Mouse (Mus musculus): ENCODE results near the gene Lin37. TPM values are rescaled to one million over a fixed set of nuclear protein-coding genes. Genes with fewer than 3 reads are reported as not detected.

Lin37 gene
- total RNA-seq, 1 experiment from 2014 or later, result 41.4 TPM

DNA sequence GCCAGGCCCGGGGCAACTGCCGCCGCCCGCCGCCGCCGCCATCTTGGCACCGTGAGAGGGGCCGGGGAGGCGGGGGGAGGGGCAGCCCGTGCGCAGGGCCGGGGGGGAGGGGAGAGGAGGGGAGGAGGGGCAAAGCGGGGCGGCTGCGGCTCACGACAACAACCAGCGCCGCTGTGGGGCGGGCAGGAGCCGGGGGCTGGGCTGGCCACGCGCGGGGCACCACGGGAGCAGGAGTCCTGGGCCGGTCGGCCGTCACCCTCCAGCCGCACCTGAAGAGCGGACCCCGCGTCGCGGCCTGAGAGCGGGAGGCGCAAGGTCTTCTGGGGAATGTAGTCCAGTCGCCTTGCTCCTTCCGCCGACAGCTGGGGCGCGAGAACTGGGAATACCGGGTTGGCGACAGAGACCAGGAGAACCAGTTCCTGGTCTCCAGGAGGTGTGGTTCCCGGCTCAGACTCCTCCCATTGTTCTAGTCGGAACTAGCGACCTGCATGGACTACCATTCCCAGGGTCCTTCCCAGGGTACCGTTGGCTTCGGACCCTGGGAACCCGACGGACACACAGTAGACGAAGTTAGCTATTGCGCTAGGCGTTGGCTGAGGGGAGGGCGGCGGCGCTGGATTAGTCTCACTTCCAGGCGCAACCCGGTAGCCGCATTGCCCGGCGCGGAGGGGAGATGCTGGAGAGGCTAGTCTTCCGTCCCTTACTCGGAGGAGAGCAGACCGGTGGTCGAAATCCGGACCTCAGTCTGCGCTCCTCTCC is 29.2 kb upstream of the Lin37 start, which contains the start of gene Kmt2b:
Gene Kmt2b, minus strand, starts transcription at position 51 of the 759 bp plus-strand sequence.
- ATAC-seq (ENCODE audit: extremely low read depth, insufficient number of reproducible peaks, low FRiP score, poor library complexity, severe bottlenecking), result peak; percentile 85

DNA sequence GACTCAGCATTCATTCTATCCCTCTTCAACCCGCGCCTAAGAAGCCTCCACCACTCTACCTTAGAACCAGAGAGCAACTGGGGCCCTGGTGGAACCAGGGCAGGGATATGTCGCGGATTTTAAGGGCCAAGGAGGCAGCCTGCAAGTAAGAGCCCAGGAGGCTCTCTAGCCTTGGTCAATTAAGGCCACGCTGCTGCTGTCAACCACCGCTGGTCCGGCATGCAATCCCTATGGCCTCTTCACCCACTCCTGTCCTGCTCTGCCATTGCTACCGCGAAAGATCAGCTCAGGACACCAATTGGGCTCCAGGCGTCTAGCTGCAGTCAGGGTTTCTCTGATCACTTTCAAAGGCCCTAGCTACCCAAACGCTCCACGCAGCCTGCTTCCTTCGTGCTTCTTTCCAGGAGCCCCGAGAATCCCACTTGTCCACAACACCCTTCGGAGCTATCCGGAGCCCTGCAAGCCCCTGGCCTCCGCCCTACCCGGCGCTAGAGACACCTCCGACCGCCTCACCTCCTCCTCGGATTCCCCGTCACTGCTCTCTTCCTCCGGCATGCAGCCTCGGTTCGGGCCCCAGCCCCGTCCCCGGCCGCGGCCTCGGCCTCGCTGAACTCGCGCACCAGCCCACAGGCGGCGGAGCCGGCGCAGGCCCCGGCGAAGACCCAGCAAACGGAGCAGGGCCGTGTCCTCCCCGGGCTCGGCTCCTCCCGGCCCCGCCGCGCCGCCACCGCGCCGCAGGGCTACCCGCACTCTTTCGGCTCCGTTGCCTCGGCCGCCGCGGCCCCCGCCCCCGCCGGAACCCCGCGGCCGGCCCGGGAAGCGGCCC is 28.4 kb upstream of the Lin37 start:
- ATAC-seq (ENCODE audit: extremely low read depth, insufficient number of reproducible peaks, low FRiP score, poor library complexity, severe bottlenecking), result no peak

DNA sequence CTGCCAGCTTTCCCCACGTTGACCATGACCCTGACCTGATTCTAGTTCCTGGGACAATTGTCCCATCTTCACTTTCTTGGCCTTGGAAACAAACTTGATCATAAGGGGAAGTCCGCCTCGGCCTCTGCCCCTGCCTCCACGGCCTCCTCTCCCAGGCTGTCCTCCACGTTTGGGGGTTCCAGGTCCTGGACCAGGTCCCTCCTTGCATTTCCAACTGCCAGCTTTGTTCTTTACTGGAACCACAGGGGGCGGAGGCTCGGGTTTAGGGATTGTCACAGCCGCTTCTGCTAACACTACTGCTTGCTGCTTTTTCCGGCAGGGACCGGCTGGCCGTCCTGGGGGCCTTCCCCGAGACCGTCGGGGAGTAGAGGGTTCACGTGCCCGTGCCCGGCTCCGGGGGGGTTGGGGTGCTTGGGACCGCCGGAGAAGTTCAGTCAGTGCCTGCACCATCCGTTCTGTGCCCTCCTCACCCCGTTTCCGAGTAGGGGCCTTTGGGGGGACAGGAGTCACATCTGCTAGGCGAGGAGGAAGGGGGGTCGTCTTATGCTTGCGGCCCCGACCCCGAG is 26.9 kb upstream of the Lin37 start:
- ATAC-seq (ENCODE audit: extremely low read depth, insufficient number of reproducible peaks, low FRiP score, poor library complexity, severe bottlenecking), result no peak

DNA sequence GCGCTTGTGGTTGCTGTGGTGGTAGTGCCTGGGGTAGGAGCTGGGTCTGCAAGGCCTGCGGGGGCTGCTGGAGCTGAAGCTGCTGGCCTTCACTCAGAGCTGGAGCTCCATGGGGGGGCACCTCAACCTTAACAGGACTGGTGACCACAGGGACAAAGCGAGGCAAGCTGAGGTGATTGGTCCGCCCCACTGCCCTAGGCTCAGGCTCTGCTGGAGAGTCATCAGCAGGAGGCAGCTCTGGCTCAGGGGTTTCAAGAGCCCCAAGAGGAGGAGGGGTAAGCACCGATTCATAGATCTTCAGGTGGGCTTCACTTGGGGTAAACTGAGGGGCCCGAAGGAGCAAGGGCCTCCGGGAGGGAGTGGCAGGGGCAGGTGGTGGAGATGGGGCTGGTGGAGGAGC is 25.5 kb upstream of the Lin37 start:
- no peak for ATAC-seq (ENCODE audit: extremely low read depth, insufficient number of reproducible peaks, low FRiP score, poor library complexity, severe bottlenecking)

DNA sequence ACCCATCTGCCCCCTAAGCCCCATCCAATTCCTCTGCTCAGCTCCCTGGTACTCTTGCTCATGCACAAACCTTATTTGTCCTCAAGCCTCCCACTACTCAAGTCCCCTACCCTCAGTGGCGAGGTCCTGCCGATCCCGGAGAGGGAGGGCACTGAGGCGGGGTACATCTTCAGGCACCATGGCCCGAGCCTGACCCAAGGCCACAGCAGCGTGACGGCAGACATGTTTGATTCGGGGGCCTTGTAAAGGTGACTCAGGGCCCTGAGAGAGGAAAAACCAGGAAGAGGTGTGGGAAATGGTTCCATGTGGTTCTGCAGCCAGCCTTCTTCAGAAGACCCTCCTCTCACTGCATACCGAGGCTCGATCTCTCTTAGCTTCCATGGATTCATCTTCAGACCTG is 24.7 kb upstream of the Lin37 start:
- ATAC-seq (ENCODE audit: extremely low read depth, insufficient number of reproducible peaks, low FRiP score, poor library complexity, severe bottlenecking), result no peak

DNA sequence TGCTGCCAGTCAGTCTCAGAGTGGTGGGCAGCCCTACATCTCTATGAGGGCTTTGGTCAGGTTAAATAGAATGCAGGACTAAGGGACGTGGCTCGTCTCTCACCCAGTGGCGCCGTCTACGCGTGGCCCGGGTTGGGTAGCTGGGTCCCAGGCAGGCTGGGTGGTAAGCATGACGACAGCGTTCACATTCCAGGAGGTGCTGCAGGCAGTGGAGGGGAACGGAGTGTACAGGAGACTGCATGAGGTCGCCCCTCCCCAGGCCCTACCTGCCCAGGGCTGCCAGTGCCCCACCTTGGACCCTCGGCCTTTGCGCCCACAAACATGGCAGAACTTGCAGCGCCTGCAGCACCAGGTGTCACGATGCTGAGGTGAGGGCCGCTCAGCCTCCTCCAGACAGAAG is 21.9 kb upstream of the Lin37 start:
- no peak for ATAC-seq (ENCODE audit: extremely low read depth, insufficient number of reproducible peaks, low FRiP score, poor library complexity, severe bottlenecking)

DNA sequence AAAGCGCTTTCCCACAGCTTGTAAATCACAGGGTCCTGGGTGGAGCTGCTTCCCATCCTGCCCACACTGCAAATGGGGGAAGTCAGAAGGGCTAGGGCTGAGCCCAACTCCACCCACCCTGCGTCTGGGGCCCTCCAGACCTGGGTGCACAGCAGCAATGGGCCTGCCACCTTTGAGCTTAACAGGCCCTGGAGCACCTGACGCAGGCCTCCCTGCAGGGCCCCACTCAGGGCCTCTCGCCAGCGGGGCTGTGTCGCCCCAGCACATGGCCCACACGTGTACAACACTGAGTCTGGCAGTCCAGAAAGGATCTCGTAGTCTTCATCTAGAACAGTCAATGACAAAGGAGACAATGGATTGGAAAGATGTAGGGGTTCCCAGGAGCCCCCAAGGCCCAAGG is 20.3 kb upstream of the Lin37 start:
- ATAC-seq (ENCODE audit: extremely low read depth, insufficient number of reproducible peaks, low FRiP score, poor library complexity, severe bottlenecking), result no peak

DNA sequence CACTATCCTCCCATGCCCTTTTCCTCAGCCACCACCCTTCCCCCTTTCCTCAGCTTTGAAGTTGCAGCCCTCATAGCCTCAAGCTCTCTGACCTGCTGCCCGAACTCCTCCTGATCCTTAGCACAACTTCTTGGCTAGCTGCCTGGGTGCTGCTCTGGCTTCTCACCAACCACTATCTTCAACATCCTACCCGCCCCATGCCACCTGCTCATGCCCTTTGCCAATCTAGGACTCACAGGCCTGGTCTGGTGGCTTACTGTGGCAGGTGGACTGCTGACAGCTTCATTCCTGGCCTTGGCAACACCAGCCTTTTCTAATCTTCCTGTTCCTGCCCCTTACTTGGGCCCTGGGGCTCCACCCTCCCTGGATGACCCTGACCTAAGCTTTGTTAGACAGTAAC is 13.3 kb upstream of the Lin37 start:
- no peak for ATAC-seq (ENCODE audit: extremely low read depth, insufficient number of reproducible peaks, low FRiP score, poor library complexity, severe bottlenecking)

DNA sequence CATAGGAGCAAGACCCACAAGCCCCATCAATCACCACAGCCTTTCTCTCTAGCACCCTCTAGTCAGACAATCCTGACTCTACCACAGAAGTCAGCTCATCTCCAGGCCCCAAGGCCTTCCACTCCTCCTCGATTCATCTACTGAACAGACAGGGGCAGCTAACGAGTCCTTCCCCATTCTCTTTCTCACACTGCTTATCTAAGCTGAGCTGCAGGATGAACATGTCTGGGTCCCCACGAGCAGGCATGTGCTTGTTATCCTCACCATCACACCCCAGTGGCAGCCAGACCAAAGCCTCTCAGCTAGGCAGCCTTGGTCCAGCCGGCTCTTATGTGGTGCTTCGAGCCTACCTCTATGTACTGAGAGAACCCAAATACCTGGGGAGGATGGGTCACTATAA is 12.8 kb upstream of the Lin37 start:
- ATAC-seq (ENCODE audit: extremely low read depth, insufficient number of reproducible peaks, low FRiP score, poor library complexity, severe bottlenecking), result no peak

DNA sequence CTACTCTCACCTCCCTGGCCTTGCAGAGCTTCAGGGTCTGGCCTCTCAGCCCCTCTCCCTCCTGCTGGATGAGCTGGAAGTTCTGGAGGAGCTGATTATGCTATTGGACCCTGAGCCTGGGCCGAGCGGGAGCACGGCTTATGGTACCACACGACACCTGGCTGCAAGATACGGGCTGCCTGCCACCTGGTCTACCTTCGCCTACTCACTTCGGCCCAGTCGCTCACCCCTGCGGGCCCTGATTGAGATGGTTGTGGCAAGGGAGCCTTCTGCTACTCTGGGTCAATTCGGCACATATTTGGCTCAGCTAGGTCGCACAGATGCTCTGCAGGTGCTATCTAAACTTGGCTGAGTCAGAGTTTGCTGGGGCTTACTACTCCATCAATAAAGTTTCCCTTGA is 7.9 kb upstream of the Lin37 start:
- no peak for ATAC-seq (ENCODE audit: extremely low read depth, insufficient number of reproducible peaks, low FRiP score, poor library complexity, severe bottlenecking)

DNA sequence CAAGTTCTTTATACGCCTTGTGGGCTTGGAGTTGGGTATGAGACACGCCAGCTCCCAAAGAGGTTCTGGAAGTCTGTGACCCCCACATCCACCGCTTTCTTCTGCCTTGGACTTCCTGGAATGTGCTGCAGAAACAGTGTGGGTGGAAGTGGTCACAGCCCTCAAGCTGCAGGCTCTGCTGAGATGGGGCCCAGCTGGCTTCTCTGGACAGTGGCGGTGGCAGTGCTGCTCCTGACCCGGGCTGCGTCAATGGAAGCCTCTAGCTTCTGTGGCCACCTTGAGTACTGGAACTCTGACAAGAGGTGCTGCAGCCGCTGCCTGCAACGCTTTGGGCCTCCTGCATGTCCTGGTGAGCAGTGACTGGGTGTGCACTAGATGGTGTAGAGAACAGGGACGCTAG is 6.4 kb upstream of the Lin37 start:
- ATAC-seq (ENCODE audit: extremely low read depth, insufficient number of reproducible peaks, low FRiP score, poor library complexity, severe bottlenecking), result no peak

DNA sequence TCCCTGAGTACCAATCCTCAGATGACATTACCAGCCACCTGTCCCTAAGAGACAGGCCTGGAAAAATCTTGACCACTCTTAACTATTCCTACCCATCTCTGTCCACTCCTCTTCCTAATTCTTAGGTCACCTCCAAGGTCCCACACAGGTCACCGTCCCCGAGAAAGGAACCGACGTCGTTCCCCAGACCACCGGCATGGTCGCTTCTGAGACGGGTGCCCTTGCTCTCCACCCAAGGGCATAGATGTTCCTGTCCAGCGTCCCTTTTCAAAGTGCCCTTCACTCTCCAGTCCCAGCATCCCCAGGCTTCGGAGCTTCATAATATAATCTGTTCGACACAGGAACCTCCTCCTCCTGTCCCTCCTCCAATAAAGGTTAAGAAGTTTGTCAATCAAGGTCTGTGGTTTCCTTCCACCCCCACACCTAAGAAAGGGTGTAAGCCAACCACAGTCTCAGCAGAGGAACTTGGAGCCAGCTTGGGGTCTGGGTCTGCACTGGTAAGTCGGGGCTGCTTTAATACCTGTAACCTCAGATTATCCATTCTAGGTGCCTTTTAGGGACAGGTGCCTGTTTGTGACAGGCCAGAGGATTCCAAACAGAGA is 5.4 kb upstream of the Lin37 start, which contains the start of gene Igflr1:
Gene Igflr1, plus strand, starts transcription at position 458 of the 602 bp plus-strand sequence.
- no peak for ATAC-seq (ENCODE audit: extremely low read depth, insufficient number of reproducible peaks, low FRiP score, poor library complexity, severe bottlenecking)

DNA sequence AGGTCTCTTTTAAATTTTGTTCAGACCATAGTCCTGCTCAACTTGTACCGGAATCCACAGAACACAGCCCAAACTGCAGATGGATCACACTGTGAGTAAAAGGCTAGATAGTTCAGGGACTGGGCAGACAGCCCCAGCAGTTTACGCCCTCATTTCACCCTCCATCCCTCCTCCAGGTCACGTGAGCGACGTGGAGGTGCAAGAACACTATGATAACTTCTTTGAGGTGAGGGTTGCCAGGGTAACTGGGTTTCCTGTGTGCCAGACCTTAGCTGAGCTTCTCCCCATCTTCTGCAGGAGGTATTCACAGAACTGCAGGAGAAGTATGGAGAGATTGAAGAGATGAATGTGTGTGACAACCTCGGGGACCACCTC is 4.3 kb upstream of the Lin37 start:
- ATAC-seq (ENCODE audit: extremely low read depth, insufficient number of reproducible peaks, low FRiP score, poor library complexity, severe bottlenecking), result no peak

DNA sequence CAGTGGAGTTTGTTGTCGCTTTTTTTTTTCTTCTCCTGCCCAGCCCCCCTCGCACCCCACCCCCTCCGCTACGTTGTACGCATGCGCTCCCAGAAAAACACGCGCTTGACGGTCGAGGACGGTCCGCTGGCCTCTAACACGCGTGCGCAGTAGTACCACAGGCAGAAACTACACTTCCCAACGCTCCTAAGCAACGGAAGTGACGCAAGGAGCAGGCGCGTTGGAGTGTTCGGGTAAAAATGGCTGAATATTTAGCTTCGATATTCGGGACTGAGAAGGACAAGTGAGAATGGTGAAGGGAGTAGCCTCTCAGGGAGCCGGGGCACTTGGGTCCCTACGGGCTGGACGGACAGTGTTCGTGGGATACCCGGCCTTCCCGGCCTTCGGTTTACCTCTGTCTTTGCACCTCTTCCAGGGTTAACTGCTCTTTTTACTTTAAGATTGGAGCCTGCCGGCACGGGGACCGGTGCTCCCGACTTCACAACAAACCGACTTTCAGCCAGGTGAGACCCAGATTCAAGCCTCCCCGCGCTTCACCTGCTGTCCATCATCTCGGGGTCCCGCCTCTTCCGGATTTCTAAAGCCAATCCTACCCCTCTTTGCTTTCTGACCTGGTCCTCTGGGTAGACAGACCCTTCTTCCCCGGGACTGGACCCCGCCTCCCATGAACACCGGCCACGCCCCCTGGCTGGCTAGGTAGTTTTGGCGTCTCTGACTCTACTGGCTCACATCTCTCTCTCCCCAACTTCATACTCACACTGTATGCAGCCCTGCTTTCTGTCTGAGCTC is 3.7 kb upstream of the Lin37 start, which contains the start of the genes U2af1l4, Gm49396 and Psenen:
Gene U2af1l4, plus strand, starts transcription at position 185 of the 789 bp plus-strand sequence.
Gene Gm49396, plus strand, starts transcription at position 228 of the 789 bp plus-strand sequence.
Gene Psenen, minus strand, starts transcription at position 511 of the 789 bp plus-strand sequence.
- peak; percentile 73 for ATAC-seq (ENCODE audit: extremely low read depth, insufficient number of reproducible peaks, low FRiP score, poor library complexity, severe bottlenecking)

DNA sequence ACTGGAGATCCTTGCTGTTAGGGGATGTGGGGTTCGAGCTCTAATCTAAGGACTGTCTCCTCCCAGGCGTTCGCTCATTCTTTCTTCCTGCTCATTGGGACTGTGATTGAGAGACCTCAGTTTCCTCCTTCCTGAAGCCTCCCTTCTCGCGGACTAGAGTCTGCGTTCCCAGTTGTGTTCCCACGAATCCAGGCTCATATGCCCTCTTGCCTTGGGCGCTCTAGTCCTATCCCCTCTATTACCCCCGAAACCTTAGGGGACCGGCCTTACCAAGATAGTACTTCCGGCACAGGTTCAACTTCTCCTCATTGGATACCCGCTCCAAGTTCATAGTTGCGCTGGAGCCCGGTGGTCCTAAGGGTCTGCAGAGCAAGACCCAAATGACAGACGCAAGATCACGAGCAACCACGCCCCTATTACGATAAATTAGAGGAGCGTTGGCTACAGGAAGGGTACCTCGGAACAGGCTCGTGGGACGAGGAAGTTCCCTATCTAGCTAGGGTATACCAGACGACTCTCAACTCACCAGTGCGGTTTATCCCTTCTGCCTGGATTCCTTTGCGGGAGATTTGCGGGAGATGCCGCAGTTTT is 3.0 kb upstream of the Lin37 start:
- peak; percentile 2; the same call in 1 of the 2 replicates for ATAC-seq (ENCODE audit: extremely low read depth, insufficient number of reproducible peaks, low FRiP score, poor library complexity, severe bottlenecking)

DNA sequence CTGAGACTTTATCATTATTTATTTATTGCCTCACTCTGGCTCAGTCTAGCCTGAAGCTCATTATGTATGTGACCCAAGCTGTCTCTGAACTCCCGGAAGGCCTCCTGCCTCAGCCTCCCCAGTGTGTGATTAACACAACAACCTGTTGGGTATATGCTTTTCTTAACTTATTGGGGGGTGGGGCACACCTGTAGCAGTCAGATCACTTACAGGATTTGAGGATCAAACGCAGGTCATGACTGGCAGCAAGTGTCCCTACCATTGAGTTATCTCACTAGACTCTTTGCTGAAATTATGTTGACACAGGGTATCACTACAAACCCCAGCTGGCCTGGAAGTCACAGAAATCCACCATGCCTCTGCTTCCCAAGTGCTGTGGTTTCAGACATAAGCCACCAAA is 658 bp upstream of the Lin37 start:
- no peak for ATAC-seq (ENCODE audit: extremely low read depth, insufficient number of reproducible peaks, low FRiP score, poor library complexity, severe bottlenecking)

DNA sequence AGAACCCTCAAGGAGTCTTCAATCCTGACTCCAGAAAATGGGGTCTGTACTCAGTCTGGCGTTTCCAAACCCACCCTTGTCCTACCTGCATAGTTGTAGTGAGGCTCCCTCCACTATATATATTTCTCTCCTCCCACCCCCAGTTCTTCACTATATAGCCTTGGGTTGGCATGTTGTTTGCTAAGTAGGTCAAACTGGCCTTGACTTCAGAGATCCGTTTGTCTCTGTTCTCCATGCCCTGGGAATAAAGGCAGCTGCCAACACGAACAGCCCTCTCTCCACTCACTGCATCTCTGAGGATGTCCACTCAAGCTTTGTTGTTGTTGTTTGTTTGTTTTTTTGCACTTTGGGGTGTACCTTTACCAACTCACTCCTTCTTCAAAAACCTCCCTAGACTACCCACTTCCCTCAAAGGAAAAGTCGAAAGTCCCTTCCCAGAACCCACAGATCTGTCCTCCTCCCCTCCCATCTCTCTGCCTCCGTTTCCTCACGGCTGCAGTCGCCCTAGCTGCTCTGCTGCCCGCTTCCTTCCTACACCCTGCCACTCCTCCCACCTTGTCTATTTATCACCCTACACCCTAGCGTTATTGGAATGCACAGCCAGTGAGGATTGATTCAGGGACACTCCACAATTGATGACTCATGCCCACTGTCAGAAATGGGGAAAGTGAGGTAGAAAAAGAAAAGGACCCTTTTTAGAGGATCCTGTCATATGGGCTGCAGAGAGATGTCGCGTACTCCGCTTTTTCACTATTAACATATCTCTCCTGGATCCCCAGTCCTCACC is 789 bp downstream of the Lin37 start:
- no peak for ATAC-seq (ENCODE audit: extremely low read depth, insufficient number of reproducible peaks, low FRiP score, poor library complexity, severe bottlenecking)

Measured in neutrophil, adult 5-6 weeks (primary cell).